ENCODE assay signal across 7 mouse cellular contexts in the genomic region with DNA sequence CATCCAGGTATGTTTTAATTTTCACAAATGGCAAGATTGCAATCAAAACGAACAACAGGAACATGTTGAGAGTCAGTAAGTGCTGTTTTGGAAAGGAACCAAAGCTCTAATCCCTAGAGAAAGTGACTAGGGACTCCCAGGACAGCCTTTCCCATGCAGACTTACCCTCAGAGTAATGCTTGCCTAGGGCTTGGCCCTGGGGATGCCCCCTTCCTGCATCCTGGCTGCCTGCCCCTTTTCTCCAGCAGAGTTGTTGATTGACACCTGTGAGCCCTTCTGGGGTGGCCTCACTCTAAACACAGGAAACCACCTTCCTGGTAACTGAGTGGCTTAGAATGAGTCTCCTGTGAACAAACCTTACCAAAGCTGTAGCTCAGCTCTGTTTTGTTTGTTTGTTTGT. TPM values are rescaled to one million over a fixed set of nuclear protein-coding genes. Genes with fewer than 3 reads are reported as not detected.
A peak's percentile ranks its signal among the peaks of the same experiment; 100 is the strongest.
DNase-seq lines count a peak whose midpoint lies in the region; ATAC-seq and TF ChIP-seq lines count a peak whose summit lies in the region.

No protein-coding gene starts in this region.

- peak overlapping the region; percentile 67 for H3K27ac ChIP-seq in limb, embryonic 13.5 days
- no peak overlapping the region for H3K27ac ChIP-seq in limb, embryonic 10.5 days
- peak overlapping the region; percentile 89 for H3K27ac ChIP-seq in heart, postnatal 0 days (ENCODE audit: low read depth)
- peak overlapping the region; percentile 75 for H3K27ac ChIP-seq in stomach, postnatal 0 days (replicated peaks)

- peaks cover under 1% of the 10 kb centered on the region; the same call in 1 of the 2 replicates for H3K36me3 ChIP-seq in limb, embryonic 13.5 days
- peaks cover under 1% of the 10 kb centered on the region; the same call in 1 of the 2 replicates for H3K36me3 ChIP-seq in limb, embryonic 10.5 days
- 0 out of 2 replicates have a peak, but pooled peaks cover under 1% of the 10 kb centered on the region for H3K36me3 ChIP-seq in heart, postnatal 0 days (replicated peaks; ENCODE audit: control insufficient read depth, insufficient read depth, low read length)
- H3K36me3 ChIP-seq in stomach, postnatal 0 days (ENCODE audit: control insufficient read depth, insufficient read depth, low read length): no peaks in the 10 kb centered on the region

- no peak overlapping the region; the same call in 1 of the 2 replicates for H3K9ac ChIP-seq in limb, embryonic 13.5 days
- H3K9ac ChIP-seq in heart, postnatal 0 days (replicated peaks; ENCODE audit: low read depth, low read length): no peak overlapping the region
- H3K9ac ChIP-seq in stomach, postnatal 0 days (ENCODE audit: low read length): no peak overlapping the region

- TF ChIP-seq CTCF in brain, embryonic 14.5 days (IDR thresholded peaks at IDR 0.05; ENCODE audit: borderline replicate concordance, extremely low read depth, insufficient read depth, insufficient read length): no peak
- TF ChIP-seq CTCF in heart, postnatal 0 days (IDR thresholded peaks at IDR 0.05; ENCODE audit: low read depth): no peak
- no peak for TF ChIP-seq CTCF in stomach, postnatal 0 days (IDR thresholded peaks at IDR 0.05; ENCODE audit: low read depth)

- ATAC-seq in limb, embryonic 13.5 days (ENCODE audit: low FRiP score, low read depth): no peak
- no peak for ATAC-seq in heart, postnatal 0 days (ENCODE audit: insufficient read depth, low read depth)
- no peak for ATAC-seq in stomach, postnatal 0 days (ENCODE audit: low FRiP score, low TSS enrichment)

- no peak overlapping the region for H3K4me3 ChIP-seq in limb, embryonic 13.5 days
- H3K4me3 ChIP-seq in limb, embryonic 10.5 days: no peak overlapping the region
- no peak overlapping the region for H3K4me3 ChIP-seq in heart, postnatal 0 days (ENCODE audit: low read depth, low read length)
- no peak overlapping the region for H3K4me3 ChIP-seq in stomach, postnatal 0 days (ENCODE audit: low read depth, low read length)

- peak overlapping the region; percentile 78 for H3K4me2 ChIP-seq in limb, embryonic 13.5 days (replicated peaks)
- no peak overlapping the region for H3K4me2 ChIP-seq in heart, postnatal 0 days (ENCODE audit: low read depth, low read length)
- no peak overlapping the region for H3K4me2 ChIP-seq in stomach, postnatal 0 days (replicated peaks; ENCODE audit: low read depth)

- no peak for DNase-seq in limb, embryonic 10.5 days (ENCODE audit: low spot score)
- peak; percentile 12 for DNase-seq in brain, embryonic 14.5 days (ENCODE audit: low read depth)
- DNase-seq in heart, postnatal 0 days (ENCODE audit: low spot score): no peak
- no peak for DNase-seq in stomach, postnatal 0 days (ENCODE audit: low spot score)
- no peak for DNase-seq in embryo, embryonic 9.5 days (ENCODE audit: extremely low spot score)
- DNase-seq in frontal cortex, postnatal 25 days (ENCODE audit: low spot score in 2 of 2): no peak

- WGBS in limb, embryonic 13.5 days: 39% methylated on average over 1 of the region's 1 CpGs
- 63% methylated on average over 1 of the region's 1 CpGs for WGBS in limb, embryonic 10.5 days
- WGBS in heart, postnatal 0 days: 17% methylated on average over 1 of the region's 1 CpGs
- WGBS in stomach, postnatal 0 days: 12% methylated on average over 1 of the region's 1 CpGs

- TF ChIP-seq POLR2A in brain, embryonic 14.5 days (IDR thresholded peaks at IDR 0.05; ENCODE audit: borderline replicate concordance, extremely low read depth, insufficient read depth, insufficient read length, poor library complexity, severe bottlenecking): no peak

- no peaks in the 10 kb centered on the region for H3K27me3 ChIP-seq in limb, embryonic 13.5 days
- no peaks in the 10 kb centered on the region for H3K27me3 ChIP-seq in limb, embryonic 10.5 days (ENCODE audit: low read depth, poor library complexity, severe bottlenecking)
- no peaks in the 10 kb centered on the region for H3K27me3 ChIP-seq in heart, postnatal 0 days (ENCODE audit: control insufficient read depth, insufficient read depth, low read length)
- no peaks in the 10 kb centered on the region for H3K27me3 ChIP-seq in stomach, postnatal 0 days (ENCODE audit: control insufficient read depth, insufficient read depth, low read length)

- no peak for TF ChIP-seq EP300 in heart, postnatal 0 days (IDR thresholded peaks at IDR 0.05; ENCODE audit: low read depth)
- no peak for TF ChIP-seq EP300 in stomach, postnatal 0 days (optimal IDR thresholded peaks at IDR 0.05)

- H3K9me3 ChIP-seq in limb, embryonic 13.5 days: peaks cover 3% of the 10 kb centered on the region; the same call in 1 of the 2 replicates
- H3K9me3 ChIP-seq in limb, embryonic 10.5 days (replicated peaks): no peaks in the 10 kb centered on the region
- H3K9me3 ChIP-seq in heart, postnatal 0 days (replicated peaks; ENCODE audit: control insufficient read depth, low read length): no peaks in the 10 kb centered on the region
- H3K9me3 ChIP-seq in stomach, postnatal 0 days (ENCODE audit: control insufficient read depth, low read length): no peaks in the 10 kb centered on the region

- peaks cover 46% of the 10 kb centered on the region for H3K4me1 ChIP-seq in limb, embryonic 13.5 days
- H3K4me1 ChIP-seq in limb, embryonic 10.5 days: peaks cover 31% of the 10 kb centered on the region
- peaks cover 58% of the 10 kb centered on the region for H3K4me1 ChIP-seq in heart, postnatal 0 days (ENCODE audit: control insufficient read depth, insufficient read depth)
- H3K4me1 ChIP-seq in stomach, postnatal 0 days (replicated peaks; ENCODE audit: control insufficient read depth, insufficient read depth): peaks cover 11% of the 10 kb centered on the region

RNA-seq across cellular contexts. Expression of a gene that starts 58.2 kb away (rescaled TPM):
- 9.5 and 10.1 TPM in 2 replicates for polyA plus RNA-seq in limb, embryonic 13.5 days (2015; fragmentation: Nextera tagmentation; extraction: Ambion mirVana)
- polyA plus RNA-seq in limb, embryonic 10.5 days (2016; fragmentation: Nextera tagmentation; extraction: Ambion mirVana): 6.2 and 10.1 TPM in 2 replicates
- 3.0 and 6.3 TPM in 2 replicates for polyA plus RNA-seq in brain, embryonic 14.5 days (2012; rRNA removed)
- total RNA-seq in heart, postnatal 0 days (2014; rRNA removed; ENCODE audit: low replicate concordance): 21.7 and 24.9 TPM in 2 replicates
- 5.1 and 5.4 TPM in 2 replicates for polyA plus RNA-seq in heart, postnatal 0 days (2015; fragmentation: Nextera tagmentation; extraction: Ambion mirVana)
- polyA plus RNA-seq in stomach, postnatal 0 days (2015; fragmentation: Nextera tagmentation; extraction: Ambion mirVana): 3.7 and 4.0 TPM in 2 replicates
